Mouse (Mus musculus): ENCODE data around the gene Klk13. TPM values are rescaled to one million over a fixed set of nuclear protein-coding genes. Genes with fewer than 3 reads are reported as not detected.
"Not testable (repeated sequence)": the region's sequence is repeated elsewhere in the genome, so short reads cannot be mapped to it uniquely, and the experiment has no call there.

Klk13 gene
- polyA plus RNA-seq (2012; rRNA removed), result 0.36 and 0.83 TPM in 2 replicates

DNA sequence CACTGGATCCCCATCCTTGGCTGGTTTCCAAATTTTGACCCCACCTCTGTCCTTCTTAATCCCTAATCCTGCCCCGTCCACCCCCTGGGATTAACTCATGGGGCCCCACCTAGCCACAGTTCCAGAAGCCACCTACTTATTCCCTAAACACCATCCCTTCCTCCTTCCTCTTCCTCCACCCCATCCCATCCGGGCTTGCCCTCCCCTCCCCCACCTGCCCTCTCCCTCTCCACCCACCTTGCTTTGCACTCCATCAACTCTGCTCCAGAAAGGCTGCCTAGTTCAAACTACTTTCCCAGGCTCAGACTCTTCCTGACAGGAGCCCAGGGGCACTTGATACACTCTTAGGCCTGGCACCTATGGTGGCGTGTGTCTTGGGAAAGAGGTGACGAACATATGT lies at the start of gene Klk13:
Gene Klk13 (plus strand): TSS at position 301 of the 400 bp plus-strand sequence.
- DNase-seq (ENCODE audit: low spot score), result no peak

DNA sequence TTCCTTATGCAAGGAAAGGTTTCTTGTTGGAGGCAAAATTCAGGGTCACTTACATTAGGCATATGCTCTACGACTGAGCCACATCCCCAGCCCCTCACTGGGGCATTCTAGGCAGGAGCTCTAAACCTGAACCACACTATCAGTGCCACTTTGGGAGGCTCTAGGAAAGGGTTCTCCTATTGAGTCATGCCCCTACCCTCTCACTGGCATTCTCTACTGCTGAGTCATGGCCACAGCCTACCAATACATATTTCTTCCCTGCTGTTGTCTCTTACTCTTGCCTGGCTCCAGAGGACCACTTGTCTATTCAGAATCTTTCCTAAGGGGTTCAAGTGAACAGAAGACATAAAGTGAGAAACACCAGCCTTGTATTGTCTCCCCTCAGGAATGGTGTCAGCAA lies 49.6 kb upstream of the Klk13 start:
- no peak for DNase-seq (ENCODE audit: low spot score)

DNA sequence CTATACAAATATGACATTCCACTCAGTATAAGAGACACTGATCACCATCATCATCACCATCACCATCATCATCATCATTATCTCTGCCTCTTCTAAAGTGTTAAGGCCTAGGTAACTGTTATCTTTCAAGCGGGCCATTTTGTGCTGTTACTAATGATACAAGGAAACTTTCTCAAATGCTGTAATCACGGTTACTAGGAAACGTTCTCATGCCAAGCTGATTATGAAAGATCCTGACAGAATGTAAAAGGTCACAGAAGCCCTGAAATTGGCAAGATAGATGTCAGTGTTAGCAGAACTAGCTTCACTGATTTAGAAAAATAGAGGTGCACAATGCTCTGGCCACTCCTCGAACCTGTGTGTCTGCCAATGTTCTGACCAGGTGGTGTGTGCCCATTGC lies 45.1 kb upstream of the Klk13 start:
- DNase-seq (ENCODE audit: low spot score), result not testable (repeated sequence)

DNA sequence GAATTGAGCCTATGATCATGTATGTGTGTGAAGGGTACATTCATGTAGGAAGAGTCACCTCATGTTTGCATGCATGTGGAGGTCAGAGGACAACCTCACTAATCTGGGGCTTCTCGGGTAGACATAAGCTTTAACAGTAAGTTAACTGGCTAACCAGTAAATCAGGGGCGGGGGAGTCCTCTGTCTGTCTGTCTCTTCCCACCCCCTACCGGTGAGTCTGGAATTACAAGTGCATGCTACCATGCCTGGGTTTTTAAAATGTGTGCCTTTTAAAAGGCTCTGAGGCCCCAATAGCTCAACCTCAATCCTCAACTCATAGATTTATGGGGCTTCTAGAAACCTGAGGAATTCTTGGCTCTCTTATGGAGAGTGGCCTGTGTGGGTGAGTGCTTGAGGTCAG lies 43.8 kb upstream of the Klk13 start:
- no peak for DNase-seq (ENCODE audit: low spot score)

DNA sequence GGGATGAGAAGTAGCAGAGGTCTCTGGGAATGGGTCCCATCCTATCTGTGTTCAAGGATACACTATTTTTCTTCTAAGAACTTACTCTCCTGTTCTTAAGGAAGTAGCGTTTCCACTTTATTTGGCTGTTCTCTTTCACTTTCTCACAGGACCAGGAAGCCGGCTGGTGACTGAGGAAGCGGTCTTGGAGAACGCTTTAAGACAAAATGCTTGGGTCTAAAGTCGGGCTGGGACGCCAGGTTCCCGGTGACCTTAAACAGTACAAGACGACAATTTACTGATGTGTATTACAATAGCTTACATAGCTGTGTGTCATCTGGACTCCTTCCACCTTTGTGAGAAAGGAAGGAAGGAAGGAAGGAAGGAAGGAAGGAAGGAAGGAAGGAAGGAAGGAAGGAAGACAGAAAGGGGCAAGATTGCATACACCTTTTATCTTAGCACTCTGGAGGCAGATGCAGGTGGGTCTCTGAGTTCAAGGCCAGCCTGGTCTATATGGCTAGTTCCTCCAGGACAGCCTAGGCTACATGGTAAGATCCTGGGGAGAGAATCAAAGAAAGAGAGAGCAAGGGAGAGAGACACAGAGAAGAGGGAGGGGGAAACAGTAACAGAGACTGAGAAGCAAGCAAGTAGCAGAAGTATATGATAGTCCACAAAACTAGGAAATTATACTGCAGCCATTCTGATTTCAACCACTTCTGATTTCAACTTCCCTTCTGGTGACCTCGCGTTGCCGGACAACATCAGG lies 41.1 kb upstream of the Klk13 start:
- DNase-seq (ENCODE audit: low spot score), result no peak

DNA sequence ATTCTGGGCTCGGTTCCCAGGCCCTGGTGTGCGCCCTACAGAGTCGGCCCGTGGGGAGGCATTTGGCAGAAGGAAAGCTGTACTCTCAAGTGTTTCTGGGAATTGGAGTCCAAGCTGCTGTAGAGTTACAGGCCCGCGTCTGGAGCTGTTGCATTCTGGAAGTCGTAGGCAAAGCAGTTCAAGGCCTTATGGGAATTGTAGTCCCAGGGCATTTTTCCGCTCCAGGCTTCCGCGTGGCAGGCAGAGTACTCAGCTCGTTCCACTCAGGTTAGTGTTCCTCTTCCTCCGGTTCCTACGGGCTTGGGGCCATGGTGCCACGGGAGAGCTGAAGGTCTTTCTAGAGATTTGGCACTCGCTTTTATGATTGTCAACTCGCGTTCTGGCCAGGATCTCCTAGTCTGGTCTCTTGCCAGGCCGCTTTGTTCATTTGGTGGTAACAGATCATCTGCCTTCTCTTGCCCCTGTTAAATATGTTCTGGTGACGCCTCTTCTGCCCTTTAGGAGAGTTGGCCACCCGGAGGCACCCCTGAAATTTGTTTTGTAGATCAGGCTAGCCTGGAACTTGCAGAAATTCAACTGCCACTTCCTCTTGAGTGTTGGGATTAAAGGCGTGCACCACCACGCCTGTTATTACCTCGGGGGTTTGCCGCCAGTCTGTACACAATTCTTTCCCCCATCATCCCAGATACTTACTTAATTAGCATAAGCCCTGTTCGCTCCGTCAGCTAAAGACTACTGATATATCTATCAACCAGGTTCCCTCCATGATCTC lies 40.4 kb upstream of the Klk13 start, which contains the start of gene Ctu1:
Gene Ctu1 (plus strand): TSS at position 208 of the 772 bp plus-strand sequence.
- DNase-seq (ENCODE audit: low spot score), result peak; percentile 59

DNA sequence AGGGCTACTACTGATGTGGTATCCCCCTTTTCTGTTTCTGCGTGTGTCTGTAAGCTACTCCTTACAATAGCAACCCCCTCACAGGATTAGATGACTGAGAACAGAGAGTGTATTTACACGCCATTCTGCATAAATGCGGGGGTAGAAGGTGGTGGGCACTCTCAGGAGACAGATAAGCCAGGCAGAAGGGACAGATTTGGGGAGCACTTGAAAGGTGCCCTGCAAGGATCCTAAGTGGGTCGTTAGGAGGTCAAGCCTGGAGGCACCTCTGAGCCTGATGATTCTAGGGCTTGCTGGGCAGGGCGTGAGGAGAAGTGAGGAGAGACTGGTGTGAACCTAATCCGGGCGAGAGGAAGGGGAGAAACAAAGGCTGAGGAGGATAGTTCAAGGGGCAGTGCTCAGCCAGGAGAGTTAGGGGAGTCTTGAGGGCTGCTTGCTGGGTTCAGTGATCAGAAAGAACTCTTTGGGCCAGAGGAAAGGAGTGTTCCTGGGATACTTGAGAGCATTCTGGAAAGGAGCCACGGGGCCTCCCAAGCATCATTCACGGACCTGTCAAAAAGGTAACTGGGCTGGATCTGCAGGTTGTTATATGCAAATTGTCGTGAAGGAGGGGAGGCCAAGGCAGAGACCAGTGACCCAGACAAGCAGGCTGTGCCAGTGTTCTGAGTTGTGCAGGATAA lies 39.6 kb upstream of the Klk13 start:
- DNase-seq (ENCODE audit: low spot score), result no peak

DNA sequence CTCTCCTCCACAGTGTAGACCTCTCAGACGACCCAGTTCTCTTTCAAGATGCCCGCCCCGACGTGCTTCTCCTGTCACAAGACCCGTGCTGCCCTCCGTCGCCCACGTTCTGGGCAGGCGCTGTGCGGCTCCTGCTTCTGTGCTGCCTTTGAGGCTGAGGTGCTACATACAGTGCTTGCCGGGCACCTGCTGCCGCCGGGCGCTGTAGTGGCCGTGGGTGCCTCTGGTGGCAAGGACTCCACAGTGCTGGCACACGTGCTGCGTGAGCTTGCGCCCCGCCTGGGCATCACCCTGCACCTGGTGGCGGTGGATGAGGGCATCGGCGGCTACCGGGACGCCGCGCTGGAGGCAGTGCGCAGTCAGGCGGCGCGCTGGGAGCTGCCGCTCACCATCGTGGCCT lies 37.3 kb upstream of the Klk13 start:
- DNase-seq (ENCODE audit: low spot score), result no peak

DNA sequence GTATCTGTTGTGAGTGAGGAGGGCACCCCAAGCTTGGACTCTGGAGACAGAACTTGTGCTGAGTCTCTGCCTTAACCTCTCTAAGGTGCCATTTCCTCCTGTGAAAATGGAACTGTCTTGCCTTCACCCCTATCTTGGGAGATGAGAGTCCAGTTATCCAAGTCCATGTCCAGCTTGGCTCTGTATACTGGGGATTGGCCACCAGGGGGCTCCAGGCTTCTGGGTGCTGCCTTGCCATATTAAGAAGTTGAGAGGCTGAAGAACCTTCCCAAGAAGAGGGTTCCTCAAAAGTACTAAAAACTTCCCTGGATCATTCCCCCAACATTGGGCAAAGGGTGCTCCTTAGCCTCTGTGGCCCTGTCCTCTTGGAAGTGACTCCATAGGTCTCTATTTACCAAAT lies 33.9 kb upstream of the Klk13 start:
- no peak for DNase-seq (ENCODE audit: low spot score)

DNA sequence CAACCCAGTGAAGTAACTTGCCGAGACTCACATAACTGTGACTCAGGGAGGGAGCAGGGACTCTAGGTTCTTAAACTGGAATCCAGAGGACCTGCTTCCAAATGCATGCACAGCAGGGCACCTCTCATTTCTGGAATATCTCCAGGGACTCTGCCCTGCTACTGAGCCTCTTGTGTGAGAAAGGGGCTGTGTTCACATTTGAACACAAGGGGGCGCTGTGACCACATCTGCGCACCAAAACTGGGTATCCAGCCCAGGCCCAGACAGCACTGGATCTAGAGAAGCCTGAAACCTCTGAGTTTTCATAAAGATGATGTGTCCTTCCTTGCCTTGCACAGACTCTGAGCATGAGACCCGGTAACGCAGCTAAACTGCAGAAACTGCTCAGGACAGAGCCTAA lies 31.4 kb upstream of the Klk13 start:
- DNase-seq (ENCODE audit: low spot score), result no peak

DNA sequence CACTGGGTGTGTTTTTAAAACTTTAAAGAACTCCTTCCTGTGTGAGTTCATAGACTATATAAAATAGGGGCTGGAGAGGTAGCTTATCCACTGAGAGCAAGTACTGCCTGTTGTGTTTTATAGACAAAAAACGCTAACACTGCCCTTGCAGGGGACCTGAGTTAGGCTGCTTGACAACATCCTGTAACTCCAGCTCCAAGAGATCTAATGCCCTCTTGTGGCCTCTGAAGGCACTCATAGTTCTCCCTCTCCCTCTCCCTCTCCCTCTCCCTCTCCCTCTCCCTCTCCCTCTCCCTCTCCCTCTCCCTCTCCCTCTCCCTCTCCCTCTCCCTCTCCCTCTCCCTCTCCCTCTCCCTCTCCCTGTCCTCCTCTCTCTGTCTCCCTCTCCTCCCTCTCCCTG lies 29.9 kb upstream of the Klk13 start:
- not testable (repeated sequence) for DNase-seq (ENCODE audit: low spot score)

DNA sequence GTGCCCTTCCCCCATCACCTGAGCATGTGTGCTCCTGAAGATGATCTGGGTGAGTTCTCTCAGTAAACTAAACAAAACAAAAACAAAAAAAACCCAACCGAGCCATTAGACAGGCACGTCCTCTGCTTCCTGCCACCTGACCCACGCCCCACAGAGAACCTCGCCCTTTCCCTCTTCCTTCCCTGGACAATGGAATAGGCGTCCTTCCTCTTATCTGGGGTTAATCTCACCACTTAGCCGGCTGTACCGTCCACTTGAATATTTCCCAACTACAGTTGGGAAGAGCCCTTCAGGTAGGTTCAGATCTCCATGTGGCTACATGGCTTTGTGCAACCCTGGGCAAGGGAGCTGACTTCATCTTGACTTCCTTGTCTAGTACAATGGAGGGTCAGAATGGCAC lies 27.3 kb upstream of the Klk13 start:
- DNase-seq (ENCODE audit: low spot score), result no peak

DNA sequence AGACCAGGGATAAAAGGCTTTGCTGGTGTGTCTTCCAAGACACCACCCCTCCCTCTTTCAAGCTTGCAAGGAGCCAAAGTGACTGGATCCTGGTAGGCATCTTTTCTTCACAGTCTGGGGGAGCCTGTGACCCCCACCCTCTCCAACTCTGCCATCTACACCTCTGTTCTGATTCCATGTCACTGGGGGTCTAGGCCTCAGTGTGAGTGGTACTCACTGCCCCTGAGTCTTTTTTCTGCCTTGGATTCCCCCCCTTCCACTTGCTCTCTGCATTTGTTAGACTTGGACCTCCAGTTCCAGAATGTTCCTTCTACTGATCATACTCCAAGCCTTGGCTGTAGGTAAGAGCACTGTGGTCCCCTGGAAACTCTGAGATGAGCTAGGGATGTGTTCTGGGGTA lies 22.2 kb upstream of the Klk13 start, which contains the start of gene Klk14:
Gene Klk14 (plus strand): TSS at position 301 of the 400 bp plus-strand sequence.
- DNase-seq (ENCODE audit: low spot score), result no peak

DNA sequence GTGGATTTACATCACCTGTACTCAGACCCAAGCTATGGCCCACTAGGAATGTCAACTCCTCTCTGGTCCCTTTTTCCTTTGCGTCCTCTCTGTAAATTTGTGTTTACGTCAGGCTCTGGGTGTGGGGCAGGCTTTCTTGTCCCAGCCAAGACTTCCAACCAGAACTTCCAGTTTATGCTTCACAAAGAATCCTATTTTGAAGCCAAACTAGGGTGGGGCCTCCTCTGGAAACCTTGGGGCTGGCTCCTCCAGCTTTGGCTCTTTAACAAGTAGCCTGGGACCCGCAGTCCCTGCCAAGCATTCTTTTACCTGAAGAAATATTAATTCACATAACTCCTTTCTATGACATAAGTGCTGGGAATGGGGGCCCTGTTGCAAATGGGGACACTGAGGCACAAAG lies 2.3 kb upstream of the Klk13 start:
- no peak for DNase-seq (ENCODE audit: low spot score)

DNA sequence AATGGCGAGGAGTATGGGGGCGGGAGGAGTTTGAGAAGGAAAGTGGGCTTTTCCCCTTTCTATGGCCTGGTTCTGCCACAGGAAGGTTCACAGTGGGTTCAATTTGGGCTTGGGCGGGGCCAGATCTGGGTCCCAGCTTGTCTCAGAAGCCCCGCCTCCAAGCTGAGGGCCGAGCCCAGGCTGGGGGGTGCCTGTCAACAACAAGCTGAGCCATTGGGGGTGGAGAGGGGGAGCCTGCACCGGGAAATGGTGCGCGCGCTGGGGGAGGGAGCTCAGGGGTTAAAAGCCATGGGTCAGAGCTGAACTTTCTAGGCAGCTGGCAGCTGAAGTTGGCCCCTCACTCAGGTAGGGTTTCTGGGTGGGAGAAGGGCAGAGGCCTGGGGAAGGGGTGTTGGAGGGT lies 550 bp downstream of the Klk13 start:
- no peak for DNase-seq (ENCODE audit: low spot score)

DNA sequence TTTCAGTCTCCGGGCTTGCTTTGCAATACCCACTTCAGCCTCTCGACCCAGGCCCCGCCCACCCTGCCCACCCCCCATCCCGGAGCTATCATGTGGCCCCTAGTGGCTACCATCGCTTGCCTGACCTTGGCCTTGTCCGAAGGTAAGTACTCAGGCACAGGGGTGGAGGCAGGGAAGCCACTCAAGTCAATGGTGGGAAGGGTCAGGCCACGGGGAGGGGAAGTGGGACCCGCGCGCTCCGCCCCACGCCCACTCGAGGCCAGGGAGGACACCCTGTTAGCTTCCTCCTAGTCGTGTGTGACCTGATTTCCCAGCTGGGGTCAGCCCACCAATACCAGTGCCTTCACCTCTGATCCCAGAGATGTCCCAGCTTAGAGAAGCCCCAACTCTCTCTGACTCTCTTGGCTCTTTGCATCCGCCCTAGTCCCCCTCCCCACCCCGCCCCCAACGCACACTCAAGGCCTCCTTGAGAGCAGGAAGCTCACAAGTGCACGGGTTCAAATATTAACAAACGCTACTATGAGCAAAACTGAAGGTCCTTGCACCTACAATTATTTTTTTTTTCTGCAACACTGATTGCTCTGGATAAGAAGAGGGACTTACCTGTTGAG lies 1.5 kb downstream of the Klk13 start:
- DNase-seq (ENCODE audit: low spot score), result no peak

DNA sequence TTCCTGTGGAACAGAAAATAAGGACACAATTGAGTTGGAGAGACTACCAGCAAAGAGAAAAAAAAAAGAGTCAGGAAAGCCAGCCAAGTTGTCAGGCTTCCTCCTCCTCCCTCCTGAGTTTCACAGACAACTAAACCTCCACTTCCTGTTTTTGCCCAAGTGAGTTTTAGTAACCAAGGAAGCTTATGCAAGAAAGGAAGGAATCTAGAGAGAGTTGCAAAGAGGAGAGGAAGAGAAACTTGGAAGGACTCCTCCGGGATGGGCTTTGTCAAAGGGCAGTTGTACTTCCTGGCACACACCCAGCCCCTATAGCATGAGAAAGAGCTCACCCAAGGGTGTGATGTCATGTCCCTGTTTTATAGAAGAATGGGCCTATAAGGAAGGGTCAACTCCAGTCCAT lies 35.4 kb downstream of the Klk13 start:
- no peak for DNase-seq (ENCODE audit: low spot score)

DNA sequence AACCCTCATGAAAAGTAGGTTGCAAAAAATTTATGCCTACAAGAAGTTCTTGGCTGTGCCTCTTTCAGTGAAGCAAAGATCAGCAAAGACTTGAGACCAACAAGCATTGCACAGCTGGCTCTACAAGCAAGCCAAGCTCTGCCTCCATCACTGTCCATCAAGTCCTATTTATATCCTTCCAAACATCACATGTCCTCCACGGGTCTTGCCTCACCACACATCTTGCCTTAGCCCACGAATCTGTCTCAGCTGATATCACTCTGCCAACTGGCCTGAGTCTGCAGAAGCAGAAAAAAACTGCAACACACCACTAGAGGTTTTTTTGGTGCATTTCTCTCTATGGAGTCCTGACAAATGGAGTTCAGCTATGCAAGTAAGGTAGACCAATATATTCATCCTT lies 40.4 kb downstream of the Klk13 start:
- no peak for DNase-seq (ENCODE audit: low spot score)

DNA sequence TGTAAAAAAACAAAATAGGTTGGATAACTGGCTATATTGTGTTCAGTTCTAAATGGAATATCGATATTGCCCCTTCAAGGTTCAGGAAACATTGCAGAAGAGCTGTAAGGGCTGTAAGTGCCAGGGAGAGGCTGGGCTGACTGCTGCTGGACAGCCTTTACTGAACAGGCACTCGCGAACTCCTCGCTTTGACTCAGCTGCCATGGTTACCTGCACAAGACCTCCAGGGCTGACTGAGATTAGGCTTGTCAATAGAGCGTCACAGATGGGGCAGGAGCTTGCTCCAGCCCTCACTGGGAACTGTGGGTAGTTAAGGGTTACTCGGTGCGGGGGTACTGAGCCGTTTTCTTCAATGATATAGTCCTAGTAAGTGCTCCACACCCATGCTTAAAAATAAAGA lies 54.1 kb downstream of the Klk13 start:
- DNase-seq (ENCODE audit: low spot score), result no peak

DNA sequence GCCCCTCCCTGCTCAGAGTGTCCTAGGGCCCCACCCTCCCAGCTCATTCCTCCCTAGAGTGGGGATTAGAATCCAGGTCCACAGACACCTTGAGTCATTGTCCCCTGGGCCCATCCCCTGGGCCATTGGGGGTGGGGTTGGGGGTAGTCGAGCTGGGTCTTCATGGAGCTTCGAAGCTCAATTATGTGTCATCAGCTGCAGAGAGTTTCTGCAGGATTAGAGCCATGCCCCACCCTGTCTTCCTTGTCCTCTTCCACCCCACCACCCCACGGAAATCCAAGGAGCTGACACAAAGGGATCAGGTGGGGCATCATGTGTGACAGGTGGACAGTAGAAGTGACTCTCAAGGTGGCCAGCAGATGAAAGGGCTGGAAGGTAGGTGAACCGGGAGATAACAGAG lies 56.2 kb downstream of the Klk13 start, which contains the start of gene Klk12:
Gene Klk12 (plus strand): TSS at position 301 of the 400 bp plus-strand sequence.
- DNase-seq (ENCODE audit: low spot score), result no peak

DNA sequence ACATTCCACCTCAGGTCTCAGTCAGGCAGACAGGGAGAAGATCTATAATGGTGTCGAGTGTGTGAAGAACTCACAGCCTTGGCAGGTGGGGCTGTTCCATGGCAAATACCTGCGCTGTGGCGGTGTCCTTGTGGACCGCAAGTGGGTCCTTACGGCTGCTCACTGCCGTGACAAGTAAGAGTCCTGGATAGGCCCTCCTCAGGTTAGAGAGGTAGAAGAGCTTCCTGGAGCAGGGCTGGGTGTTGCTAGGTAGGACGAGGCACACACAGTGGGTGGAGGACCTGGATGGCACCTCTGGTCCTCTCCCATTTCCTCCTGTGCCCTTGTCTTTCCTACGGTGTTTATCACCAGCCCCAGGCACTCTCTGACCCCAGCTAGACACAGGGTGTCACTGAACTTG lies 57.3 kb downstream of the Klk13 start:
- no peak for DNase-seq (ENCODE audit: low spot score)

DNA sequence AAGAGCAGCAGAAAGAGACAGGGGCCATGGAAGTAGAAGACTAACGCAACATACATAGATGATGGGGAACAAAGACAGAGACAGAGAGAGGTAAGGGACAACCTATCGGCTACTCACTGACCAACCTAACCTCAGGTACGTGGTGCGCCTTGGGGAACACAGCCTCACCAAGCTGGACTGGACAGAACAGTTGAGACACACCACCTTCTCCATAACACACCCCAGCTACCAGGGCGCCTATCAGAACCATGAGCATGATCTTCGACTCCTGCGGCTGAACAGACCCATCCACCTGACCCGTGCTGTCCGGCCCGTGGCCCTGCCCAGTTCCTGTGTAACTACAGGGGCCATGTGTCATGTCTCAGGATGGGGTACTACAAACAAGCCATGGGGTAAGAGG lies 58.3 kb downstream of the Klk13 start:
- DNase-seq (ENCODE audit: low spot score), result no peak

All from urinary bladder, adult 2 months (tissue).